Mouse (Mus musculus) leukemia stem cell, adult 10-12 weeks (primary cell): ENCODE results near the gene Krtap8-1. TPM values are rescaled to one million over a fixed set of nuclear protein-coding genes. Genes with fewer than 3 reads are reported as not detected.

Experiments
- polyA plus RNA-seq: library from polyadenylated mRNA; stranded (reverse); fragments of >175 nt; gene quantifications from 2 replicates; pipeline ENCODE4 v1.2.3, GENCODE M21; 2012; ENCODE audit warnings: low replicate concordance

The Krtap8-1 gene
- not detected in 2 replicates for polyA plus RNA-seq

GRCm38 (mm10) chr16:89487852-89488251, at the start of gene Krtap8-1:
Krtap8-1 (minus strand) TSS chr16:89487952.

GRCm38 (mm10) chr16:89508223-89508622, 20.5 kb upstream of the Krtap8-1 start, which contains the start of gene Krtap7-1:
Krtap7-1 (minus strand) TSS chr16:89508323.

Other genes with a start within 250 kb of the Krtap8-1 start
- not detected in 2 replicates for gene Krtap21-1, start 84.1 kb downstream of the Krtap8-1 start, polyA plus RNA-seq
- not detected in 2 replicates for gene Krtap6-2, start 67.8 kb downstream of the Krtap8-1 start, polyA plus RNA-seq
- not detected in 2 replicates for gene Krtap7-1, start 20.4 kb upstream of the Krtap8-1 start, polyA plus RNA-seq
- gene Krtap11-1, start 83.2 kb upstream of the Krtap8-1 start, polyA plus RNA-seq = not detected in 2 replicates